Mouse (Mus musculus) liver, embryonic 18 days (tissue): ENCODE results near the gene Zfp579. TPM values are rescaled to one million over a fixed set of nuclear protein-coding genes. Genes with fewer than 3 reads are reported as not detected.

Source experiments
- polyA plus RNA-seq: library from polyadenylated mRNA; depleted of rRNA; stranded (reverse); fragments of >200 nt; gene quantifications from 2 replicates; pipeline ENCODE4 v1.2.3, GENCODE M21; 2012; rRNA removed

The Zfp579 gene
- 8.2 and 11.4 TPM in 2 replicates for polyA plus RNA-seq

DNA sequence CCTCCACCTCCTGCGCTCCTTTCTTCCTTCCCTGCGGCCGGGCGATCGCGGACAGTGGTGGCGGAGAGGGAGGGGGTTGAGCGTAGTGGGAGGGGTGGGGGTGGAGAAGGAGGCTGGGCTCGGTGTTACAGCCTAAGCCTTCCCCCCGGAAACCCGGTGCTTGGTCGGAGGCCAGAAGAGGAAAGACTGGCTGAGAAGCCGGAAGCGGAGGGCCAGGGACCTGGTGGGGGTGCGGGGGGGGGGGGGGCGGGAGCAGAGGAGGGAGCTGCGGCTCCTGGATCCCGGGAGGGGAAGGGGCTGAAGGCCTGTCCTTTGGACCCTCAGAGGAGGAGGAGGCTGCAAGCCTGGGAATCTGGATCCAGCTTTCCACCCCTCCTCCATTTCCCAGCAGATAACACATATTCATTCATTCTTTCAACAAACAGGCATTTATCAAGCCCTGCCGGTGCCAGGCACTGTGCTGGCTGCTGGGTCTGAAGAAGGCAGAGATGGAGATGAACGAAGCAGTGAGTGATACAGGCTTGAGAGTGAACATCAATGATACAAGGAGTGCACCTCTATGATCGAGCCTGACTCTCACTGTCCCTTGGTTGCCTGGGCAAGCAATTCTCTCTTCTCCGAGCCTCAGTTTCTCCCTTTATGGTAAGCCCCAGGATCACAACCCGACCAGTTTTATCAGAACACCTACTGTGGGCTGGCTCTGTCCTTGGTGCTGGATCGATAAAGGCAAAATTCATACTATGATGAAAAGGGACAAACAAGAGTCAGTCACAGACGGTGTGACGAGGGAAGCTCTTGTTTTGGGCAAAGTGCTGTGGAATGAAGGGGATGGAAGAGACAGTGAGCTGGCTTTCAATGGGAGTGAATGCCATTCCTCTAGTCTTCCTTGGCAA is at the start of gene Zfp579:
Zfp579 (minus strand) TSS at position 156 of the 893 bp plus-strand sequence.

DNA sequence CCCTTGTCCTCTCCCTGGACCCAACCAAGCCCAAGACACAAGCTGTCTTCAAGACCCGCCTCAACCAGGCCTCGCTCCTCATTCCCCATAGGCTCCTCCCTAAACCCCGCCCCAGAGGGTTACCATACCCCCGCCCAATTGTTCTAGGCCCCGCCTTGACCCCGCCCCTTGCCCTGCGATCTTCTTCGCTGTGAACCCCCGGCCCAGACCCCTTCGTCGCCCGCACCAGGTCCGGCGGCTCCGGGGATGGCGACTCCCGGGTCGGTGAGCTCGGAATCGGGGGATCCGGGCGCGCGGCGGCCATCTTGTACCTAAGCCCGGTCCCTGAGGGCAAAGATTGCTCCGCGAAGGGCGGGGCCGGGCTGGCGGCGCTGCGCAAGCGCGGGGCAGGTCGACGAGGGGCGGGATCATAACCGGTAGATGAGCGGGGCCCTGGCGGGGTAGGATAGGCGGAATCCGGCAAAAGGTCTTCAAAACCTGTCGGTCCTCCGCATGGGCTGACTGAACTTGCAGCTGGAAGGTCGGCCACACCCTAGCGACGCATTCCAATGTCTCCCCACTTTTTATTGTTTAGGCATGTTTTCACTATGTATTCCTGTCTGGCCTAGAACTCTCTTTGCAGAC is 42.3 kb upstream of the Zfp579 start, which contains the start of gene Zfp784:
Zfp784 (minus strand) TSS at position 338 of the 624 bp plus-strand sequence.

DNA sequence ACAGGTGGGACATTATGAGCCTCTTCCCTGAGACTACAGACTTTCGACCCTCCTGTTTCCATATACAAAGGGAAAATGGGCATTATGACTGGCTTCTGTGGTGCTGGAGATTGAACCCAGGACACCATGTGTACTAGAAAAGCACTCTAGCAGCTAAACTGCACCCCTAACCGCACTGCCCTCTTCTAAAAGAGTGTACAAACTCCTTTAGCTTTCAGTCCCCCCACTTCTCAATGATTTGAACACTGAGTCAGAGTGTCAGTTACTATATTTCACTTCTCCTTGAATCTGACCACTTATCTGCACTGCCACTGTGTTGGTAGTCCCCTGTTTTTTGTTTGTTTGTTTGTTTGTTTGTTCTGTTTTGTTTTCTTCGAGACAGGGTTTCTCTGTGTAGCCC is 37.9 kb upstream of the Zfp579 start, which contains the start of gene 4632433K11Rik:
4632433K11Rik (plus strand) TSS at position 301 of the 400 bp plus-strand sequence.

DNA sequence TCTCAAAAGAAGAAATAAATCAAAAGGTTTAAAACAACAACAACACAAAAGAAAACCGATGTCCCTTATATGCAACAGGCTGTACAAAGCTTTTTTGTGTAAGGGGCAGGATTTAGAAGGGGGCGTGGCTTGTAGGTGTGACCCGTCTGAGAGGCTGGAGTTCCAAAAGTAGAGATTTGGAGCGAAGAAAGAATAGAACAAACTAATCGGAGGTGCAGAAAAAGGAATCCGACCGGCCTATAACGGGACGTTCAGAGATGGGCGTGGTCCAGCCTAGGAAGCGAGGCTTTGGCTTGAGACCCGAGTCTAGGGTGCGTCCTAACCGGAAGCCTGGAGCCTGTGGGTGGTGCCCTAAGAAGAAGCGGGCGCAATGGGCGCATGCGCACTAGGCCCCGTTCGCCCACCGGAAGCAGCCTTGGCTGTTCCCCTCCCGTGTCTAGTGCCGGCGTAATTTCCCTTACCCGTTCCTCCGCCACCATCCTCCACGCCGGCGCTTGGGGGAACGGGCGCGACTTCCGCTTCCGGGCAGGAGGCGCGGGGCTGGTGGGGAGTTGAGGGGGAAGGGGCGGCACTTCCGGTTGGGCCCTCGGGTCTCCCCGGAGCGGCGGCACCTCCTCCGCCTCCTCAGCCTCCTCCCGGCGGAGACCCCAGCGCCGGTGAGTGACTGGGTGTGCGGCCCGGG is 24.2 kb upstream of the Zfp579 start, which contains the start of the genes Zfp865 and Ccdc106:
Zfp865 (plus strand) TSS at position 377 of the 682 bp plus-strand sequence.
Ccdc106 (plus strand) TSS at position 554 of the 682 bp plus-strand sequence.

DNA sequence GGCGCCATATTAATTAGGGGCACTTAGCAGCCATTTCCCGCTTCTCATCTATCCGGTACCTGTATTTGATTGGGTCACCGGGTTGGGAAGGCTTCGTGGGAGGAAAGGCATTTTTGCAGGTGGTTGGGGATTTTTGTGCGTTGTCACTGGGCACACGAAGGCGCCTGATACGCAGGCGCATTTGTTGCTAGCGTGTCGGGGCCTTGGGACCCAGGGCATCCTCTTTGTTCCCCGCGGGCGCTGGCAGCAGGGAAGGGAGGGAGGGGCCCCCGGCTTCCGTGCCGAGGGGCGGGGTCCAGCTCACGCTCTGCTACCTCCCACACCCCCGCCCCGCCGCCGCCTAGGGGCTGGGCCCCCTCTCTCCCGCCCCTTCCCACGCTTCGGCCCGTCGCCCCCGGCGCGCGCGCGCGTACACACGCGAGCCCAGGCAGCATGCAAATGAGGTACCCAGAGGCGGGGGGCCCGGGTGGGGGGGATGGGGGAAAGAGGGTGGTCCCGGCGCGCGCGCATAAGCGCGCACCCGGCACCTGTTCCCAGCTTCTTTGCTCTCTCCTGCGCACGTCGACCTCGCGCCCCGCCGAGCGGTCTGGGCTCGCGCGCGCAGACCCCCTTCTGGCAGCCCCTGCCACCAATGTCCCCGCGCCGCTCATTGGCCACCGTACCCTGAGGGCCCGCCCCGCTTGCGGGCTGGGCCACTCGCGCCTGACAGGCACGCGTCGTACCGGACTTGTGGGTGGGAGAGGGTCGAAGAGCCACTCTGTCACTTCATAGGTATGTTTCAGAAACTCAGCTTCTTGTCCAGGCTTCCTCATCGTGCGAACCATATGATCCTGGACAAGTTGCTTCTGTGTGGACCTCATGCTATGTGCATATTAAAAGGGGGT is 19.4 kb upstream of the Zfp579 start, which contains the start of gene Gm44973:
Gm44973 (plus strand) TSS at position 379 of the 884 bp plus-strand sequence.

DNA sequence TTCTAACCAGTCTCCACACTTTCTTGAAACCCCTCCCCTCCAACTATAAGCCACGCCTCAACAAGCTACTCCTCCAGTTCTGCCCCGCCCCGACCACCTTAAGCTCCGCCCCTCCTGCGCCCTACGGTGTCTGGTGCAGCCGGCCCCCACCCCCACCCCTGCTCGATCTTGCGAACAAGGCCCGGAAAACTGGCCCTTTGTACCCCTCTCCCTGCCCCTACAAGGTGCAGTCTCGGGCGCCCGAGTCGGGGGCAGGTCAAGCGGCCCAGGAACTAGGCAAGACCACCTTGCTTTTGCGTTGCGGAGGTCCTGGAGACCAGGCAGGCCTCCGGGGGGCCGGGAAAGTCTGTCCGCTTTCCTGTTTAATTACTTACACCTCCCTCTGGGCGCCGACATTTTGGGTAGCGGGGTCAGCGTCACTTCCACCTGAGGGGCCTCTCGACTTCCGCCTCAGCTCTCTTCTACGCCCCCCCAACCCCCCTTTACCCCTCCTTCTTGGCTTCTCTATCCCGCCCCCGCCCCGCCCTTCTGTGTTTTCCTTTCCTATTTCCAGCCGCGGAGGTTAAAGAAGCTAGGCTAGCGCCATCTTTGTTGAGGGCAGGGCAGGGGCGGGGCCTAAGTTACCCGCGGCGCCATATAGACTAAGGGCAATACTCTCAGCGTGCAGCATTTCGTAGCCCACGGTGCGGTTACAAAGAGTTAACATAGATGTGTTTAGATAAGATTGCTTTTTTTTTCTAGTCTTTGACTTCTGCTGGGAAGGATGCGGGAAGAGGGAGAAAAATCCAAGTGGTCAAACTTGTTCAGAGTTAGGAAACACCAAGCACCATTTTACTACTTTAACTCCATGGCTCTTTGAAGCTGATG is 18.5 kb upstream of the Zfp579 start, which contains the start of the genes Zfp524 and Fiz1:
Zfp524 (plus strand) TSS at position 165 of the 867 bp plus-strand sequence.
Fiz1 (minus strand) TSS at position 447 of the 867 bp plus-strand sequence.

DNA sequence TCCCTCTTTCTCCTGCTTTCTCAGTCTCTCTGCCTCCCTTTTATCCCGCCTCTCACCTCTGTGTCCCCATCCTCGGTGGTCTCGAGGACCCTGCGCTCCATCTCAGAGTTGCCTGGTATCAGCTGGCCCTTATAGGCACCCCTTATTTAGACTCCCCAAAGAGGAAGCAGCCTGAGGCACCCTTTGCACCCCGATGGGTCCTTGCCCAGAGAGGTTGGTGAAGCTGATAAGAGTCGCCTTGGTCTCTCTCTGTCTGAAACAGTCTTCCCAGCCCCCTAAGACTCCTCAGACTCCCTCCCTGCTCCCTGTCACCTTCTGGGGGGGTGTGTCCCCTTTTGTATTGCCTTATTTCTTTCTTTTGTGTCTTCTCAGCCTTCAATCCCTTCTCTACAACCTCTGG is 24.9 kb downstream of the Zfp579 start, which contains the start of gene Sbk3:
Sbk3 (minus strand) TSS at position 101 of the 400 bp plus-strand sequence.

DNA sequence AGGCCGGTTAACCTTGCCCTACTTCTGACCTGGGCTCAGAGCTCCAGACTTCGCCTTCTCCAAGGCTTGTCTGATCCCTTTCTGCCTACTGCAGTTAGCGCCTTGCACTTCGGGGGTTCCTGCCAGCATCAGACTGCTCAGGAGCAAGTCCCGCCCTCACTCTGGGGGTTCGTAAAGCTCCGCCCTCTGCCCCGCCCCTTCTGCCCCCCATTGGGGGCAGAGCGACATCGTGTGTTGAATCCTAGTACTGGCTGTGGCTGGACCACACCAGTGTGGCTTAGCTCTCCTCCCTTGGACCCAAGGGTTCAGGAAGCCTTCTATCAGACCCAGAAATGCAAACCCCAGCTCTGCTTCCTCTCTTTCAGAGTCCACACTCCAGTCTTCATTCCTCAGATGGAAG is 31.7 kb downstream of the Zfp579 start, which contains the start of gene Sbk2:
Sbk2 (minus strand) TSS at position 135 of the 400 bp plus-strand sequence.

Other genes starting within 250 kb of the Zfp579 start
- gene Cox6b2, start 243.1 kb downstream of the Zfp579 start, polyA plus RNA-seq: 80.4 and 84.3 TPM in 2 replicates
- gene Fam71e2, start 224.9 kb downstream of the Zfp579 start, polyA plus RNA-seq: 0.01 TPM in 1 of 2 replicates, not detected in the other
- gene Il11, start 213.3 kb downstream of the Zfp579 start, polyA plus RNA-seq: 0.02 and 0.13 TPM in 2 replicates
- not detected in 2 replicates for gene Tmem190, start 213.2 kb downstream of the Zfp579 start, polyA plus RNA-seq
- 11.3 and 11.9 TPM in 2 replicates for gene Tmem238, start 206.5 kb downstream of the Zfp579 start, polyA plus RNA-seq
- gene Rpl28, start 203.3 kb downstream of the Zfp579 start, polyA plus RNA-seq: 244 and 284 TPM in 2 replicates
- gene Ube2s, start 183.6 kb downstream of the Zfp579 start, polyA plus RNA-seq: 252 and 281 TPM in 2 replicates
- gene Shisa7, start 151.5 kb downstream of the Zfp579 start, polyA plus RNA-seq: 0.08 and 0.18 TPM in 2 replicates
- gene Isoc2b, start 125.9 kb downstream of the Zfp579 start, polyA plus RNA-seq: 5.7 and 6.4 TPM in 2 replicates
- gene Isoc2a, start 119.0 kb downstream of the Zfp579 start, polyA plus RNA-seq: 29.3 and 33.2 TPM in 2 replicates
- gene Gm36210, start 89.6 kb downstream of the Zfp579 start, polyA plus RNA-seq: 0.03 and 0.05 TPM in 2 replicates
- 2.1 and 2.5 TPM in 2 replicates for gene Zfp628, start 80.9 kb downstream of the Zfp579 start, polyA plus RNA-seq
- 0.61 and 0.77 TPM in 2 replicates for gene Nat14, start 74.1 kb downstream of the Zfp579 start, polyA plus RNA-seq
- gene Ssc5d, start 70.4 kb downstream of the Zfp579 start, polyA plus RNA-seq: 0.25 and 0.30 TPM in 2 replicates
- 0.06 TPM in 1 of 2 replicates, not detected in the other for gene Sbk2, start 31.8 kb downstream of the Zfp579 start, polyA plus RNA-seq
- 0.01 TPM in 2 replicates for gene Sbk3, start 25.0 kb downstream of the Zfp579 start, polyA plus RNA-seq
- gene Zfp524, start 18.3 kb upstream of the Zfp579 start, polyA plus RNA-seq: 10.6 and 11.9 TPM in 2 replicates
- 11.8 and 13.2 TPM in 2 replicates for gene Fiz1, start 18.5 kb upstream of the Zfp579 start, polyA plus RNA-seq
- gene Gm44973, start 19.3 kb upstream of the Zfp579 start, polyA plus RNA-seq: 0.10 TPM in 1 of 2 replicates, not detected in the other
- 5.6 and 7.4 TPM in 2 replicates for gene Zfp865, start 24.2 kb upstream of the Zfp579 start, polyA plus RNA-seq
- gene Ccdc106, start 24.4 kb upstream of the Zfp579 start, polyA plus RNA-seq: 0.32 and 0.41 TPM in 2 replicates
- gene 4632433K11Rik, start 38.0 kb upstream of the Zfp579 start, polyA plus RNA-seq: not detected in 2 replicates
- 1.6 and 1.7 TPM in 2 replicates for gene Zfp784, start 42.3 kb upstream of the Zfp579 start, polyA plus RNA-seq
- 1.6 TPM in 2 replicates for gene Zfp580, start 55.4 kb upstream of the Zfp579 start, polyA plus RNA-seq
- gene U2af2, start 66.0 kb upstream of the Zfp579 start, polyA plus RNA-seq: 90.0 and 99.7 TPM in 2 replicates
- gene Epn1, start 84.1 kb upstream of the Zfp579 start, polyA plus RNA-seq: 42.2 and 48.3 TPM in 2 replicates
- not detected in 2 replicates for gene Rfpl4, start 120.8 kb upstream of the Zfp579 start, polyA plus RNA-seq
- gene Rasl2-9, start 129.8 kb upstream of the Zfp579 start, polyA plus RNA-seq: 0.56 and 0.59 TPM in 2 replicates
- not detected in 2 replicates for gene Vmn1r55, start 153.5 kb upstream of the Zfp579 start, polyA plus RNA-seq
- not detected in 2 replicates for gene Vmn1r56, start 200.6 kb upstream of the Zfp579 start, polyA plus RNA-seq
- not detected in 2 replicates for gene Vmn1r57, start 222.3 kb upstream of the Zfp579 start, polyA plus RNA-seq